Mouse (Mus musculus) kidney, adult 2 months (tissue): ENCODE measurements at regions not wholly inside any gene's neighbourhood (a gene's known extent, or its start where the extent isn't known, plus 50 kb on each side); places are given as distances from the start of the nearest gene placed in this dataset.

Experiments used
- DNase-seq: peaks from one replicate; pipeline ENCODE4 v3.0.0; 2021
- H3K27ac ChIP-seq: fragments of 200-500 bp; 2 replicates; pipeline ENCODE4 v1.5.1; 2012; ENCODE audit warnings: low read depth, low read length, control low read depth, inconsistent platforms; ENCODE audit not compliant: insufficient read depth
- H3K27me3 ChIP-seq: fragments of 200-500 bp; replicated peaks from 2 replicates; pipeline ENCODE4 v1.6.1; 2012; ENCODE audit warnings: mild to moderate bottlenecking, moderate library complexity, low read length, inconsistent platforms; ENCODE audit not compliant: control insufficient read depth, insufficient read depth
- H3K36me3 ChIP-seq: fragments of 200-500 bp; 2 replicates; pipeline ENCODE4 v1.6.1; 2012; ENCODE audit warnings: mild to moderate bottlenecking, moderate library complexity, low read length, inconsistent platforms; ENCODE audit not compliant: control insufficient read depth, insufficient read depth
- H3K4me1 ChIP-seq: fragments of 200-500 bp; 2 replicates; pipeline ENCODE4 v1.6.1; 2011; ENCODE audit warnings: low read length; ENCODE audit not compliant: control insufficient read depth, insufficient read depth
- H3K4me3 ChIP-seq: fragments of 200-500 bp; 2 replicates; pipeline ENCODE4 v1.5.1; 2011; ENCODE audit warnings: mild to moderate bottlenecking, low read depth, low read length, control low read depth; ENCODE audit not compliant: insufficient read depth
- CTCF ChIP-seq: fragments of 200-500 bp; conservative IDR thresholded peaks from 2 replicates; pipeline ENCODE4 v1.5.1; 2011; ENCODE audit warnings: low read depth, mild to moderate bottlenecking, control low read depth, low read length, moderate library complexity, mixed read lengths; ENCODE audit not compliant: insufficient read depth, insufficient read length
- POLR2A ChIP-seq: fragments of 200-500 bp; IDR thresholded peaks from one replicate; pipeline ENCODE4 v1.6.1; 2011; ENCODE audit warnings: low read depth, low read length, control low read depth
- WGBS: fragments of 180-500 bp; shearing (Covaris S2); methylation state at CpG from one replicate; pipeline ENCODE4 v1.1.7; 2018; 5-methylcytosine and 5-hydroxymethylcytosine counted together

- WGBS, result 72% methylated on average over 9 of the region's 9 CpGs
- no peak overlapping the region for H3K27ac ChIP-seq
- no peak for DNase-seq
- H3K4me3 ChIP-seq, result no peak overlapping the region
- TF ChIP-seq CTCF (no peak), POLR2A (no peak)
- no peaks in the 10 kb centered on the region for H3K27me3 ChIP-seq
- no peaks in the 10 kb centered on the region for H3K4me1 ChIP-seq
- H3K36me3 ChIP-seq, result no peaks in the 10 kb centered on the region
Observed at GRCm38 (mm10) chr1:154995778-154996390, 103.6 kb downstream of the Ier5 start.

- DNase-seq, result no peak
- Histone ChIP-seq H3K27ac (no peak overlapping the region), H3K4me1 (no peaks in the 10 kb centered on the region), H3K36me3 (no peaks in the 10 kb centered on the region), H3K27me3 (no peaks in the 10 kb centered on the region), H3K4me3 (no peak overlapping the region)
- no peak for TF ChIP-seq POLR2A
- no peak for TF ChIP-seq CTCF
- WGBS, result 73% methylated on average over 21 of the region's 21 CpGs
Observed at GRCm38 (mm10) chr1:154993927-154994856, 105.2 kb downstream of the Ier5 start.

- TF ChIP-seq CTCF, result no peak
- TF ChIP-seq POLR2A, result no peak
- 79% methylated on average over 7 of the region's 7 CpGs for WGBS
- Histone ChIP-seq H3K4me1 (no peaks in the 10 kb centered on the region), H3K4me3 (no peak overlapping the region), H3K27me3 (no peaks in the 10 kb centered on the region), H3K36me3 (no peaks in the 10 kb centered on the region), H3K27ac (no peak overlapping the region)
- no peak for DNase-seq
Observed at GRCm38 (mm10) chr1:154983325-154983724, 99.0 kb upstream of the Cacna1e start.

GRCm38 (mm10) chr1:154982836-154983235 lies 98.5 kb upstream of the Cacna1e start:
- TF ChIP-seq CTCF (no peak), POLR2A (no peak)
- H3K4me3 ChIP-seq, result no peak overlapping the region
- H3K36me3 ChIP-seq, result no peaks in the 10 kb centered on the region
- H3K4me1 ChIP-seq, result no peaks in the 10 kb centered on the region
- no peak for DNase-seq
- no peak overlapping the region for H3K27ac ChIP-seq
- WGBS, result 90% methylated on average over 9 of the region's 9 CpGs
- no peaks in the 10 kb centered on the region for H3K27me3 ChIP-seq

- H3K27me3 ChIP-seq, result no peaks in the 10 kb centered on the region
- H3K27ac ChIP-seq, result no peak overlapping the region
- WGBS, result 67% methylated on average over 8 of the region's 8 CpGs
- TF ChIP-seq POLR2A, result no peak
- TF ChIP-seq CTCF, result no peak
- no peak overlapping the region for H3K4me3 ChIP-seq
- no peaks in the 10 kb centered on the region for H3K36me3 ChIP-seq
- no peak for DNase-seq
- no peaks in the 10 kb centered on the region for H3K4me1 ChIP-seq
Observed at GRCm38 (mm10) chr1:154981687-154982086, 97.4 kb upstream of the Cacna1e start.

GRCm38 (mm10) chr1:154975732-154976131 lies 91.4 kb upstream of the Cacna1e start:
- H3K4me1 ChIP-seq, result no peaks in the 10 kb centered on the region
- TF ChIP-seq POLR2A, result no peak
- no peak for TF ChIP-seq CTCF
- DNase-seq, result no peak
- no peaks in the 10 kb centered on the region for H3K36me3 ChIP-seq
- H3K27ac ChIP-seq, result no peak overlapping the region
- H3K4me3 ChIP-seq, result no peak overlapping the region
- 78% methylated on average over 4 of the region's 4 CpGs for WGBS
- no peaks in the 10 kb centered on the region for H3K27me3 ChIP-seq

- H3K4me3 ChIP-seq, result no peak overlapping the region
- H3K27ac ChIP-seq, result no peak overlapping the region
- no peaks in the 10 kb centered on the region for H3K4me1 ChIP-seq
- no peak for DNase-seq
- 74% methylated on average over 4 of the region's 4 CpGs for WGBS
- H3K36me3 ChIP-seq, result no peaks in the 10 kb centered on the region
- no peaks in the 10 kb centered on the region for H3K27me3 ChIP-seq
- TF ChIP-seq POLR2A (no peak), CTCF (no peak)
Observed at GRCm38 (mm10) chr1:154961271-154961670, 77.0 kb upstream of the Cacna1e start.
